Mouse (Mus musculus) testis, postnatal 10 days (tissue): ENCODE measurements around the gene LTO1.

Experiments used
- DNase-seq: peaks from one replicate; pipeline ENCODE4 v3.0.0; 2021; ENCODE audit warnings: low spot score

The LTO1 gene

DNA sequence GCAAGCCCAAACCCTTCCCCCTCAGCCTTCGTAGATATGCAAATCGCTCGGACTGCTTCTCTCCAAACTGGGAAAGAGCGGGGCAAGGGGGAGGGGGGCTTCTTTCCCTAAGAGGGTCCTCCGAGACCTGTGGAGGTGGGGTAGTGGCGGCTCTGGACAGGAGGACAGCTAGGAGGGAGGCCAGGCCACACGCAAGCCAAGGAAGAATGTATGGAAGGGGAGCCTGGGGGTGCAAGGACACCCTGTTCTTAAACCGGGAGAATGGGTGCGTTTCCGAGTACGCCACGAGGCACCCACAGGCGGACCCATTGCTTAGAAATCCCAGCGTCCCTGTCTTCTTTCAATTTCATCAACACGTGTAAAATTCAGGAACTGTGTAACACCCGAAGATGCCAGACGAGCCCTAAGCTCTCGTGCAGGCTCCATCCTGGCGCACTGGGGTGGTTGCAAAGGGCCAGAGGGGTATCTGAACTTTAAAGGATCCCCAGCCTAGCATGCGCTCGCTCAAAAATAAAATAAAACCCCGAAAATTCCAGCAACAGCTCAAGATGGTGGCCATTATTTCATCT lies 25.2 kb downstream of the LTO1 start:
- peak; percentile 54 for DNase-seq

DNA sequence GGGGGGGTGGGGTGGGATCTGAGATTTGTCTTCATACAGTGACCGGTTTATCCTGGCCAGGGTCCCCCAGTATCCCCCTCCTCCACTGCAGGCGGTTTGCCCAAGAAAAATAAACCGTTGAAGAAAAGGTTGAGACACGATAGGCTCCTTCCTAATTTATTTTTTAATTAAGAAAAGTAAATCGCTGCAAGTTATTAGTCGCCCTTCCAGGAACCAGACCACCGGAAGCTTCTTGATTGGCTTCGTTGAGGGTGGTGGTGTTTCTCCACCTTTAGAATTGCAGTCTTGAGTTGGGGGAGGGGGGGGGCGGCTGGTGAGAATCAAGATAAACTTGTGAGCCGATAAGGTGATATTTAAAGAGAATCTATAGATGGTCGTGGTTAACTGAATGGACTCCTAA lies 25.7 kb downstream of the LTO1 start:
- DNase-seq, result no peak

DNA sequence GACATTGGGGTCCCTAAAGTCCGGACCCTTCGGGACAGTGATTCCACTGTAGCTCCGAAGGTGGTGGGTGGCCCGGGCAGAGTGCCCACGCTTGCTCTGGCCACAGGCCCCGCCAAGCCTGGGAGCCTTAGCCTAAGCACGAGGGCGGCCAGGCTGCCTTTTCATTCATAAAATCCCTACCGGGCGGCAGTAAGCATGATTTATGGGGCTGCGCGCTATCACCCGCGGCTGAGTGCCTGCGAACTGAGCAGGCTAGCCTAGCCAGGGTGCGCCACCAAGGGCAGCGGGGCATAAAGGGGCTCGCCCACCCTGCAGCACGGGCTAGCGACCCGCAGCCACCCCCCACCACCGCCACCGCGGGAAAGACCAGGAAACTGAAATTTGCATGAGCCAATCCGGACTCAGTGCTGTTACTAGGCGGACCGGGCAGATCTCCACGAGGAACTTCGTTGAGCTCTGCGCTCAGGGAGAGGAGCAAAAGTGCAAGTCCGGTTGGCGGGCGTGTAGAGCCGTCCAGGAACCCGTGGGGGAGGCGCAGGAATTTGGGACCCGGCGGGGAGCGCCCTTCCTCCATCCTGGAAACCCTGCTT lies 26.4 kb downstream of the LTO1 start:
- peak; percentile 85 for DNase-seq

DNA sequence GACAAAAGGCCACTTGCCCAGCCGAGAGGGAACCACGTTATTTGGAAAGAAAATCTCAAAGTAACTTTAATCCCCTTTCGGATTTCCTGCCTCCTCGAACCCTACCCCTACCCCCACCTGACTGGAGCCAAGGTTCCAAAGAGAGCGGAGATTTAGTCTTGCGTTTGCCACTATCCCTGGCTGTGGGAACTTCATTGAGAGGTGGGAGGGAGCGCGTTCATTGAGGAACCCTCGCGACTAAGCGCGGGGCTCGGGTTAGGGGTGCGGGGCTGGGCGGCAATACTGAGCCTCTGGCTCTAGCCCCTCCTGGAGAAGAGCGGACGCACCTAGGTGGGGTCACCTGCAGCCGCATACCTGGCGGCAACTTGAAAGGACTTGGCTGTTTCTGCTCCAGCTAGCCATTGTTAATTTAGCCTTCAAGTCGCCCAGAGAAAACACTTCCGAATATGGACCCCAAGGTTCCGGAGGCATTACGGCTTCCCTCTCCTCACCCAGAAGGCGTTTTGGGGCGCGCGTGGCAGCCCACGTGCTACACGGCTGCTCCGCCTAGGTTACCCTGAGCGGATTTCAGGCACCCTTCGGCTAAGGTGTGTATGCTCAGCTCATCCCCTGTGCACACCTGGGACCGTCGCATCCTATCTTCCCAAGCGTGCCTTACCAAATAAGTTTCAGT lies 27.3 kb downstream of the LTO1 start:
- DNase-seq, result peak; percentile 54

DNA sequence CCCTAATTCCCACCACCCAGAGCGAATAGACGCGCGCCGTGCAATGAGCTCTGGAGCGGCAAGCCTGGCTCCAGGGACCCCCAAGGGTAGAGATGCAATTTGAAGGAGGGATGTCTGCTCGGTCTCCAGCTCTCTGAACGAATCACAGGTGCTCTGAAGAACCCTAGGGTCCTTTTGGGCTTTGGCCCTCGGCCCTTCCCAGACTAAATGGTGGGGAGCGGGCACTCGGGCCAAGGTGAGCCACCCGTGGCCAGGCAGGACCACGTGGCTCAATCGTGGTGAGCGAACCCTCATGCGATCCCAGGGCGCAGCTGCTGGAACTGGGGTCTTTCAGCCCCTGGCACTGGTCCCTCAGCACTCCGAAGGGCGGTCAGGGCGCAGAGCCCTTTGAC lies 27.8 kb downstream of the LTO1 start:
- peak; percentile 53 for DNase-seq

DNA sequence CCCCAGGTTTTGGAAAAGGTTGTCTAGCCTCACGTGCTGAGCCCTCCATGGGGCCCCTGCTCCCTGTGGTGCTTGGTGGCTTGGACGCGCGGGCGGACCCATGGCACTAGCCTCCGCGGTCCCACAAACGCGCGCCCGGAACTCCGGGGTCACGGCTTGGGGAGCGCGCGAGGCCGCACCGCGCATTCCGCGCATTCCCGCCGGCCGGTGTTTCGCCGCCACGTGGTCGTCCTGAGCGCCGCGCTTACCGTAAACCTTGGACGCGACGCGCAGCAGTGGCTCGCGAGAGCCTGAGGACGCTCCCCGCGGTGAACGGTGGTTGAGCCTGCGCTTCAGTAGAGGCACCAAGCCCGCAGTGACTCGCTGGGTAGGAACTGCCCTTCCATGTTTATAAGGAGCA lies 28.4 kb downstream of the LTO1 start:
- peak; percentile 81 for DNase-seq

DNA sequence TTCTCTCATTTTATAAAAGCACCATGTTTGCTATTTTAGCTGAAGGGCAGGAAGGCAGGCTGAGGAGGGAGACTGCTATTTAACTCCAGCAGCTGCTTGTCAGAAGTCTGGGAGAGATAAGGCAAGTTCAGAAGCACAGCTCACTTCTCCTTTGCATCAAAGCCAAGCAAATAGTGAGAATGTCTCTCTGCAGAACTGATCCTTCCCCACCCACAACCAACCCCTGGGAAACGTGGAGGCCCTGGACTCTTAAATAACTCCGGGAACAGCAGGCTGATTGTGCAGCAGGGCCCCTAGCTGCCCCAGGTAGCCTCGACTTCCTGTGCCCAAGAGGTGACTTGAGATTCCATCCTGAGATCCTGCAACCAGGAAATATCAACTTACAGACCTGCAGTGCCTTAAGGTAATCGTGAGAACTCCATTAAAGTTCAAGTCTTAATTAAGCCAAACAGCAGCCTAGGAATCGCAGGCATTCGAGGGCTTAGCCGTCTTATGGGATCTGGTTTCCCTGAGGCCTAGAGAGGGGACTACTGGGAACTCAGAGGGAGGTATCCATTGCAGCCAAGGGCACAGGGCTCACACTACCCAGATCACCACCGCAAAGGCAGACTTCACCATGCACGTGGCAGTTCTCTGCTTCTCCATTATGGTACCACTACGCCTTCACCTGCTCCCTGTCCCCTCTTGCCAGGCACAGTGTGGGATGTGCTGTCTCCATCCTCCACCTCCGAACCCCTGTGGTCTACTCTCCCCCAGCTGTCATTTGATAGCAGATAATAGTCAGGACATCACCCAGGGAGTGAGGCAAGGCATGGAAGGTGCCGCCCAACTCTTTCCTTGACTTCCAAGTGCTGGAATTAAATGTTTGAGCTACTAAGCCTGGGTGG lies 43.9 kb downstream of the LTO1 start:
- no peak for DNase-seq

DNA sequence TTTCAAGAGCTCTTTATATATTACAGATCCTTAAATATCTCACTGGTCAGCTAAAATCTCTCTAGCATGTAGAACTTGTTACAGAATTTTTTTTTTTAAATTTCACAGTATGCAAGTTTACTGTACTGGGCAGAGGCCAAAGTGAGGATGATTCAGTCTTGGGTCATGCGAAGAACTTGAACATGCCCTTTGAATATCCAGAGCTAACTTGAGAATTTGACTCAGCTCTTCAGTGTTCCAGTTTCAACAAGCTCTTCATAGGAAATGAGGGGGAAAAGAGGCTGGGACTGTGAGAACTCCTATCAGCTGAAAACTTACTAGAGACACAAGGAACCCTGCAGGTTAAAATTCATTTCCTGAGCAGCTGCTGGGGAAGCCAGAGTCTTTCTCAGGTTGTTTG lies 49.0 kb downstream of the LTO1 start:
- DNase-seq, result no peak

DNA sequence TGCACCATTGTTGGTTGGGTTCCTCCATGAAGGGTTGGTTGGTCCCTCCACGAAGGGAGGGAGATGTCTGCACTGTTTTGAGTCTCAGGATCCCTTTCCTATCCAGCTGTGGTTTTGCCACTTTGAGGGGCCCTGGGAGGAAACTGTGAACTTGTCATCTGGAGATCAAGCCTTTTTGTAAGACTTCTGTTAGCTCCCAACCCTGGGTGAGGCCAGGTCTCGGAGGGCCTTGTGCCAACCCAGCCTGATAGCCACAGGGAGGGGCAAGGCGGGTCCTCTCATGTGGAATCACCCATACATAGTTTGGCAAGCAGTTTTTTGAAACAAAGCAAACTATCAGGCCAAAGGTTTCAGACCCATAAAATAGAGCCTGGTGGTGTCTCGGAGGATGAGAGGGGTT lies 49.4 kb downstream of the LTO1 start:
- DNase-seq, result no peak

DNA sequence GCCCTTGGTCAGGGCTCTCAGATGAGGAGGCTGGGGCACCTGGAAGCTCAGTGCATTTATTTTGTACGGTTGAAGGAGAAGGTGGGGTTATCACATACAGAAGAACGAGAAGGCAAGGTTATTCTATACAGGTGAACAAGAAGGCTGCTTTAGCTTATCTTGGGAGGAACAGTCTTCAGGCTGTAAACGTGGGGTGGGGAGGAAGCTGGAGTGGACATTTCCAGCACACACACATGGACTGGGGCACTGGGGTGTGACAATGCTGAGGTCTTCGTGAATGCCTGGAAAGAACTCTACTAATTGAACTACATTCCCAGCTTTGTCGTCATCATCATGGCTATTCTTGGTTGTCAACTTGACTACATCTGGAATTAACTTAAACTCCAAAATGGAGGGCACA lies 51.0 kb downstream of the LTO1 start:
- no peak for DNase-seq

DNA sequence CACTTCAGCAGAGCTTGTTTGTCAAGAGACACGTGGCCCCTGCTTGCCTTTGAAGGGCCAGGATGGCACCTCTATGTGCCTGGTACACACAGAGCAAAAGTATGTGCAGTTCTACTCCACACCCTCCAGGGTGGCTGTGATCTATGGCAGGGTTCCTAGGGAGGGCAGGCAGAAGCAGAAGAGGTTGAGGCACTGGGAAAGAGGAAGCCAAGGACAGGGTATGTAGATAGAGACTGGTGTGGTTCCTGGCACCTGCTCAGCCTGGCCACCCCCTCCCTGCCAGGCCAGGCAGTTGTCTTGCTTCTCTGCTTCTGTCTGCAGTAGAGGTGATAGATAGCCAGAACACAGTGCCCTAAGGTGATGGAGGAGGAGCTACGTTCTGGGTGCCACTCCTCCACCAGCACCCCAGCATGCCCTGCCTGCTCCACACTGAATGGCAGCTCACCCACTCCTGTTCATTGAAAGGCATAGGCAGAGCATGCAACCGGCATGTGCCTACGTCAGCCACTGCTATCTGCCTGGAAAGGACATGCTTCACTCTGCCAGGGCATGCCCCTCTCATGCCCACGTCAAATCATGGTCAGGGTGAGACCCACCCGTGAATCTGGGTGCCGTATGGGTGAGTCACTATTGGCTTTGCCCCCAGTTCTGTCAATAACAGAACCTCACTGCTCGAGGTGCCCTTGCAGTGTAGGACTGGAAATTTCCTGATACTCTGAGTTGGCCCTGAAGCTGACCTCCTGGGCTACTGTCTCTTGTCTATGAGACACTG lies 56.3 kb downstream of the LTO1 start:
- DNase-seq, result no peak

DNA sequence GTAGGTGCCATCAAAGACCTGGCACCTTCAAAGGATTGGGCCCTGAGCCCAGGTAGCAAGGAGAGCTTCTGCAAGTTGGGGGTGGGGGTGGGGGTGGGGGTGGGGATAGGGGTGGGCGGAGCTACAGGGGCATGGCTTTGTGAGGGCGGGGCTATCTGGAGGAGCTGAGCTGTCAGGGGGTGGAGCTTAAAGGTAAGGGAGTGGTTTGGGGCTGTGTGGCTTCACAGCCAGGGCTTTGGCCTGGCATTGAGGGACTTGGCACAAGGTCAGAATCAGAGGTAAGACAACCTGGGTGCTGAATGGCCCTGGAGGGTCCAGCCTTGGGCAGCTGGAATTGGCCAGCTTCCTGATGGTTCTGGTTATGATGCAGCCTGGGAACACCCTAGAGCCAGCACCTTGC lies 56.9 kb downstream of the LTO1 start:
- DNase-seq, result no peak

DNA sequence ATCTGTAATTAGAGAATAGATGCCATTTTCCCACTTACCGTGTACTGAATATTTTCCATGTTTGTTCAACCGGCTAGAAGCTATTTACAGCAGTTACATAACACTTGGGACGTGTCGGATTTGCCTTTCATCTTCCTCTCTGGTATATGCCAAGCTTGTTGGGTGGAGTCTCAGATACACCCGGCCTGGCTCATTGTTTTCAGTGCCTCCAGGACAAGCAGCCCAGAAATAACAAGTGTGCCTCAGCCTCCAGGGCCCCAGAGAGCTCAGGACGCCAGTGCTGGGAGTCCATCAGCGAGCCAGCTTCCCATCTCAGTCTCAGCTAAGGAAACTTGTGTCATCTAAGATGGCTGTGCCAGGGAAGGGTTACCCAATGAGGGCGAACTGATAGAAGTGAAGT lies 58.6 kb downstream of the LTO1 start:
- no peak for DNase-seq

DNA sequence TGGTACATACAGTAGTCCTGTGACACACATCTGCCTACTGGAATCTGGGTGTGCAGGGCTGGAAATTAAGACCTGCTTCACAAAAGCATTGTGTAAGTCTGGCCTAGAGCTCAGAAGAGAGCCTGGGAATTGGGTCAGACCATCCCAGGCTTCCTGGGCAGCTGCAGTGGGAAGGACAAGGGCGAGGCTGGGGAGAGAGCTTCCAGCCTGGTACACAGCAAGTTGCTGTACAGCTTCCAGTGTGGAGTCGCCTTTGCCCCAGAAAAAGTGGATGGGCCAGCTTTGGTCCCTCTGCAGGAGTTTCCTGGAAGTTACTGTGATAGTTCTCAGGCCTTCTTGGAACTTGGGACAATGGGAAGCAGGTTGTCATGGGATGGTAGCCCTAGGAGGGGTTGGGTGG lies 62.2 kb downstream of the LTO1 start:
- DNase-seq, result no peak

DNA sequence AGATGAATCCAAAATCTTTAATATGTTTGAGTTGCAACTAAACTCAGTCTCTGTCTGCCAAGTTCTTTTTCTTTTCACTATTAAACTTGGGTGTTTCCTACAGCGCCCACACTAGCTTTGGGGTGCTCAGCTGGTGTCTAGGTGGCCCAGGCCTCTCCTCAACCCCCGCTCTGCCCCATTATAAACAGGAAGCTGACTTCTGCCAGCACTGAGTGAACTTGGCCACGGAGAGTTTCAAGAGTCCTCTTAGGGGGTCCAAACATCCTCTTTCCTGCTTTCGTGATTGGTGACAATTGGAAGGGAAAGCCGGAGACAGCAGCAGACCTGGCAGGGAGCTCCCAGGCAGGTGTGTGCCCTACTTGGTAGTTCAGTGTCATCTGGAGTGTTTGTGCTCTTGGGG lies 64.9 kb downstream of the LTO1 start:
- DNase-seq, result no peak
